Mouse (Mus musculus): ENCODE data around the gene Gm11639.

DNA sequence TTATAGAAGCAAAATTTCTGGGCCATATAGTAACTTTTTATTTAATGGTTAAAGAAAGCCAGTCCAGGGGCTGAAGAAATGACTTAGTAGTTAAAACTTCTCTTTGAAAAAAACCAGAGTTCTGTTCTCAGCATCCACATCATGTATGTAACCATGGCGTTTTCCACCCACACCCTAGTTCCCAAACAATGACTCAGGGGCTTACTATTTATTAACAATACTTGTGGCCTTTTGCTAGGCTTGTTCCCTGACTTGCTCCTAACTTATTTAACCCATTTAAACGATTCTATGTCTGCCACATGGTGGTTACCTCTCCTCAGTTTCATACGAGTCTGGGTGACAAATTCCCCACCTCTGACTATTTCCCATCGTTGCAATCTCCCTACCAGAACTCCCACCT lies 266.8 kb downstream of the Gm11639 start:
- no peak for TF ChIP-seq POLR2A (IDR thresholded peaks at IDR 0.05; ENCODE audit: insufficient read depth, low read depth, low read length)
- TF ChIP-seq CTCF (IDR thresholded peaks at IDR 0.05) = no peak
- no peak for TF ChIP-seq EP300 (IDR thresholded peaks at IDR 0.05; ENCODE audit: insufficient read depth, low read depth, low read length)
